Mouse (Mus musculus) gastrocnemius, postnatal 36 days (tissue): ENCODE results near the gene Timp3. TPM values are rescaled to one million over a fixed set of nuclear protein-coding genes. Genes with fewer than 3 reads are reported as not detected.
"Not testable (repeated sequence)": the region's sequence is repeated elsewhere in the genome, so short reads cannot be mapped to it uniquely, and the experiment has no call there.

Source experiments
- DNase-seq, 2 experiments: peaks; one replicate each; pipeline ENCODE4 v3.0.0; 2022
- intact Hi-C: fragments of 180-260 bp; cut with DNase I; formaldehyde crosslinking; loops from one replicate; pipeline ENCODE4 v1.15.1; 2025
- total RNA-seq, 2 experiments: library from RNA; stranded (reverse); gene quantifications; 2 replicates each; pipeline ENCODE4 v1.2.3; 2021

The Timp3 gene
- total RNA-seq, 2 experiments from 2014 or later = 51.7 to 59.6 TPM

DNA sequence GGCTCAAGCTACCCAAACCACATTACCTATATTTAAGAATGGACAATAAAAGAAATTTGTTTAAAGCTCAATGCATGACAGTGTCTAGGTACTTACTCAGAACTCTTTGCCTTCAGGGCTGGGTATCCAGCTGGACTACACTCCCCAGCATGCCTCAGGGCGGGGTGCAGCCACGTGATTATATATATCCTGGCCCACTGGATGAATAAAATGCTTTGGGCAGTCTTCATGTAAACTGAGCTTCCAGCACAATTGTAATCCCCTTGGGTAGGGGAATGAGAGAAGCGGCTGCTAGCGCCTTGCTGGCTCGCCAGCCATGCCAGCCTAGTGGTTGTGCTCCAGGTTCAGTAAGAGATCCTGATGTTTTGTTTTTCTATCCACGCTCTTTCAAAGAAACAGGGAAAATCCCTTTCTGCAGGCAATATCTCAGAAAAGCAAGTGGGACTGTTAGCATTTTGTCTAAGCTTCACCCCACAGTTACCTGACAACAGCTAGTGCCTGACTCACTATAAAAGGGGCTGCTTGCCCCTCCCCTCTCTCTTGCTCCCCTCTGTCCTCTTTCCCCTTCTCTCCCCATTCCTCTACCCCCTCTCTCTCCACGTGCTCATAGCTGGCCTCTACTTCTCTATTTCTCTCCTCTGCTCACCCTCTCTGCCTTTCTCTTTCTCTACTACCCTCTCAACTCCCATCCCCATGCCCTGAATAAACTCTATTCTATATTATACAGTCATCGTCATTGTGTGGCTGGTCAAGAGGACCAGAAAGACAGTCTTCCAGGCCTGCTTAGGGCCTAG lies 76.4 kb downstream of the Timp3 start:
- intact Hi-C loops = no loop called here
- no peak for DNase-seq

DNA sequence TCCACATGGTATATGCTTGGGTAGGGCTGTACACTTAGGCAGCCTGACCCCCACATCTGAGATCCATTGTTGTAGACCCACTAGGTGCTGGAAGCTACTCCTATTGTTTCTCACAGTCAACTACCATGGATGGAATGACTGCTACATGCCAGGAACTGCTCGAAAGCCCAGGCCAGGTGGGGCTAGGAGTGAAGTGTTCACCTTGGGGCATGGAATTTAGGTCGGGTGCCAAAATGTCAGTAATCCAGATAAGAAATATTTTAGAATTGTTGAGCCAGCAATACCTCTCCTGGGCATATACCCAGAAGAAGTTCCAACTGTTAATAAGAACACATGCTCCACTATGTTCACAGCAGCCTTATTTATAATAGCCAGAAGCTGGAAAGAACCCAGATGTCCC lies 78.6 kb downstream of the Timp3 start:
- DNase-seq, intact Hi-C loops: not testable (repeated sequence)

- no peak for DNase-seq
- intact Hi-C loops = no loop called here
These were observed 80.5 kb downstream of the Timp3 start for GRCm38 (mm10) chr10:86380626-86381025.

DNA sequence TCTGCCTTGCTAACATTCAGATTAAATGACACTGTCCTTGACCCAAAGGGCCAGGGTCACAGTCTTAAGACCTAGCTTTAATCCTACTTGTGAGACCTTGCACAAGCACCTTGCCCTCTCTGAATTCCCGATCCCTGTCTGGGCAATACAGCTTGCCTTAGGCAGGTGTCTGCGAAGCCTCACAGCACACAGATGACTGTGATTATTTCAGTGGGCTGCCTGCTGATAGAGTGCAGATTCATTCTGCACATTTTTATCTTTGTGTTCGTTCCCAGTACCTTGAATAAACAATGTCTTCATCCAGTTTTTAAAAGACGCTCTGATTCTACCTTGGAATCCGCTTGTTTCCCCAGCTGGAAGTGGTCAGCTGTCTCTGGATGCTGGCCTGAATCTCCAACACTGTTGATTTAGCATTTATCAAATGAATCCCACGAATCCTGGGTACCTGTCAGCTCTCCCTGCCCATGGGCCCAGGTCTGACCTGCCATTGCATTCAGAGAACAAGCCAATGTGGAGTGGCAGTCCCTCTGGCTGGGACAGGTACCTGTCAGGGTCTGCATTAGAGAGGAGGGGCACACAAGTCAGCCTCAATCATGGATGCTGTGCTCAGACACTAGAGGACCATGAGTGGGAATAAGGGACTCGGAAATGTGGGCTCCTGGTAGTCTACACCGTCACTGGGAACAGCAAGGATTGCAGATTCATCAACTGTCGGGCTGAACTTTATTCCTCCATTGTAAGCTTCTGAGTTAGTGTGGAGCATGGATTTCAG lies 81.2 kb downstream of the Timp3 start:
- intact Hi-C loops = no loop called here
- no peak for DNase-seq

- intact Hi-C loops = no loop called here
- DNase-seq = no peak
These were observed 81.7 kb downstream of the Timp3 start for GRCm38 (mm10) chr10:86381922-86382260.

GRCm38 (mm10) chr10:86384655-86385054 lies 84.5 kb downstream of the Timp3 start:
- intact Hi-C loops = no loop called here
- no peak for DNase-seq

GRCm38 (mm10) chr10:86385656-86386055 lies 85.5 kb downstream of the Timp3 start:
- no peak for DNase-seq
- intact Hi-C loops = no loop called here

GRCm38 (mm10) chr10:86386232-86386631 lies 86.1 kb downstream of the Timp3 start:
- DNase-seq = no peak
- intact Hi-C loops = no loop called here

DNA sequence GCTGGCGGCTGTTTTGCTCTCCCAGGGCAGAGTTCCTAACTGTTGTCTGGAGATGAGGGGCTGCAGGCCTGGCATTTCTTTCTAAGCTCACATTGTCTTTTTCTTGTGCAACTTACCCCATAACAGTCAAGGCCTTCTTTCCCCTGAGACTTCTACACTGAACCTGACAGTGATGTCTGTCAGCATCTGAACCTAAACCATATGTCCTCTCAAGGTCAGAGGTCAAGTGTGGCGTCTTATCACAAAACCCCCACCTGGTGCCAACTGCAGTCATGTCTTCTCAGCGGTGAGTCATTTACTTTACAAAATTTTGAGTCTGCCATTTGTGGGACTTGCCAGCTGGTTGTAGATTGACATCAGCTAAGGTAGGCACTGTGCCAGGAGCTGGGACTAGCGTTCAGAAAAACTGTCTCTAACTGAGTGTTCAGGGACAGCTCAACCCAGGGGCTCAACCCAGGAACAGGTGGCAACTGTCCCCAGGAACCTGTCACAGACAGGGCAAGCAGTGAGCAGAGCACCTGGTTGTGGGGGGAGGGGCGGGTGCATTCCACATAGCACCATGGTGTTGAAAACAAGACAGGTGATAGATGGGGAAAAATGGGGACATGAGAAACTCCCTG lies 87.8 kb downstream of the Timp3 start:
- intact Hi-C loops = no loop called here
- no peak for DNase-seq

DNA sequence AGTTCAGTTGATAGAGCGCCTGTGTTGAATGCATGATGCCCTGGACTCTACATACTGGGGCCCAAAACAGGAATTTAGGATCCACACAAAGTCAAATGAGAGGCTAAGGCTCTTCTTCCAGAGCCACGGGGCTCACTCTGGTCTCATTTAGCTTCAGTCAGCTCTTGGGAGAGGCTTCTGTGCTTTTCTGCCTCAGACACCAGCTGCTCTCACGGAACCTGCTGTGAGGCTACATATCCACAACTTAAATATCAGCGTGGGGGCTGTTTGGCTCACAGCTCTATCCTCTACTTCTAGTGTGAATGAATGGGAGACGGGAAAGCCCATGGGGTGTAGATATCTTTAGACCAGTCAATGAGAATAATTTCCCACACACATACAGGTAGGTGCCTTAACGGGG lies 88.6 kb downstream of the Timp3 start:
- intact Hi-C loops = no loop called here
- DNase-seq = no peak

- DNase-seq = no peak
- intact Hi-C loops = no loop called here
These were observed 89.2 kb downstream of the Timp3 start for GRCm38 (mm10) chr10:86389357-86389756.

DNA sequence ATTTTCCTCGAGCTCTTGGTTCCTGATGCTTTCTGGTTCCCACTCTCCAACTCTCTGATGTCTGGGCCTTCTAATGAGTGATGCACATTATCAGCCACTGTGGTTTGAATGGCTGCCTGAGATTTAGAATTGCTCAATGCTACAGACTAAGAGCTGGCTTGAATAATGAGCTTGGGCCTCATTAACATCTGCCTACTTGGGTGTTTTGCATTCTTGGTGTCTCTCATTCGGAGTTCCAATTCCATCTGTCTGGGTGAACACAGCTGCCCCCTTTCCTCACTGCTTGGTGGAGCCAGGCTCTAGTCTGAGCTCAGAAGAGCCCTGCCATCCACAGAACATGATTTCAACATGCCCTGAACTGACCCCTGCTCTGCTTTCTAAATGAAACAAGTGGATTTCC lies 89.7 kb downstream of the Timp3 start:
- no peak for DNase-seq
- intact Hi-C loops = no loop called here

GRCm38 (mm10) chr10:86392399-86392798 lies 92.2 kb downstream of the Timp3 start:
- no peak for DNase-seq
- intact Hi-C loops = no loop called here

GRCm38 (mm10) chr10:86397577-86398346 lies 97.6 kb downstream of the Timp3 start:
- intact Hi-C loops = no loop called here
- no peak for DNase-seq

DNA sequence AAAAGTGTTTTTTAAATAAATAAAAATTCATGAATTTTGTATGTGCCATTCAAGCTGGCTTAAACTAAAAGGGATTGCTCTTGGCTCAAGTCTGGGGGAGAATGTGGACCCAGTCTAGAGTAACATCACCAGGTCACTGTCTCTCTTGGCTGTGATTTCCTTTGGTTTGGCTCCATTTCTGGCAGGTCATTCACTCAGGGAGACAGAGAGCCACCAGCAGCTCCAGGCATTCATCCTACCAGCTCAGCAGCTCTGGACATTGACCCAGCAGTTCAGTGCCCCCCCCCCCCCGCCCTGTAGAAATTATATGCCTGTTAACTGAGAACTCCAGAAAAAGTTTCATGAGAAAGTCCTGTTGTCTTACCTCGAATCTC lies 98.2 kb downstream of the Timp3 start:
- DNase-seq = no peak
- intact Hi-C loops = no loop called here

Other genes with a start within 250 kb of the Timp3 start
- gene Syn3, start 198.5 kb downstream of the Timp3 start, total RNA-seq = under 1 TPM; 0.15 to 0.28 TPM